Mouse (Mus musculus) heart, adult 2 months (tissue): ENCODE measurements around the gene Cytip.

ENCODE experiments used
- CTCF ChIP-seq: fragments of 200-600 bp; IDR thresholded peaks from 2 replicates; pipeline ENCODE4 v1.8.1; 2022; ENCODE audit warnings: antibody characterized with exemption, mild to moderate bottlenecking, moderate library complexity
- POLR2A ChIP-seq: fragments of 200-500 bp; IDR thresholded peaks from 2 replicates; pipeline ENCODE4 v1.6.1; 2011; ENCODE audit warnings: mild to moderate bottlenecking, low read depth, low read length, control low read depth; ENCODE audit not compliant: insufficient read depth

DNA sequence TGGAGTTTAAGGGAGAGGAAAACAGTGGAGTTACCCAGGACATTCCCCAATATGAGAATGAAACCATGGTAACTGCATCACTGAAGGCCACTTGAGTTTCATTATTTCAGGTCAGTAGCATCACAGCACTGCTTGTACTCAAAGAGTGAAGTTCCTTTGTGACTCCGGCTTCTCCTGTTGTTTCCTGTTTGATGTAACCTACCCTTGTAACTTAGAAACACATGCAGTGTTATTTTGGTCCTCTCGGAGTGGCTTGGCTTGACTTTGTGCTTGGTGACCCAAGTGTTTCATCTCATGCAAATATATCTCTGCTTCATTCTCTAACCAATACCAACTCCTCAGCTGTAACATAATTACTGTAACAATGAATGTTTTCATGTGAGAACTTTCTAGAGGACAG lies 11.1 kb downstream of the Cytip start:
- TF ChIP-seq POLR2A (no peak), CTCF (no peak)
